Mouse (Mus musculus) liver, adult 2 months (tissue): ENCODE measurements around the gene Gm19426.

Experiments
- CTCF ChIP-seq: fragments of 200-500 bp; IDR thresholded peaks from 2 replicates; pipeline ENCODE4 v1.5.1; 2011; ENCODE audit warnings: low read depth, low read length, control low read depth
- POLR2A ChIP-seq: fragments of 200-500 bp; IDR thresholded peaks from 2 replicates; pipeline ENCODE4 v1.6.1; 2011; ENCODE audit warnings: low read length, control low read depth; ENCODE audit not compliant: insufficient read depth; ENCODE audit errors: extremely low read depth

- TF ChIP-seq POLR2A (no peak), CTCF (no peak)
Measured at GRCm38 (mm10) chr2:84731206-84731605, 12.2 kb downstream of the Gm19426 start.
